Mouse (Mus musculus) cerebellum, postnatal 25 days (tissue): ENCODE results near the gene Gm5458.
"Not testable (repeated sequence)": the region's sequence is repeated elsewhere in the genome, so short reads cannot be mapped to it uniquely, and the experiment has no call there.

Source experiments
- DNase-seq, 2 experiments: peaks; one replicate each; pipeline ENCODE4 v3.0.0; 2021; ENCODE audit warnings: mixed read lengths in 2 of 2

The Gm5458 gene

GRCm38 (mm10) chr14:19602481-19602880, at the start of gene Gm5458:
Gene Gm5458, minus strand, starts transcription at chr14:19602581.
- DNase-seq = not testable (repeated sequence)

GRCm38 (mm10) chr14:19646232-19646631, 43.9 kb upstream of the Gm5458 start:
- no peak for DNase-seq

GRCm38 (mm10) chr14:19584804-19585667, 17.3 kb downstream of the Gm5458 start, which contains the start of gene Gm2237:
Gene Gm2237, minus strand, starts transcription at chr14:19585135.
- DNase-seq = peak; percentile 23 to 33

GRCm38 (mm10) chr14:19549863-19550262, 52.5 kb downstream of the Gm5458 start, which contains the start of gene Gm2244:
Gene Gm2244, minus strand, starts transcription at chr14:19549963.
- DNase-seq = not testable (repeated sequence)
